Mouse (Mus musculus): ENCODE data around the gene Myh9.
A peak's percentile ranks its signal among the peaks of the same experiment; 100 is the strongest.
"Not testable (repeated sequence)": the region's sequence is repeated elsewhere in the genome, so short reads cannot be mapped to it uniquely, and the experiment has no call there.

Myh9 gene

GRCm38 (mm10) chr15:77867231-77867968 lies 25.4 kb upstream of the Myh9 start:
- DNase-seq = not testable (repeated sequence)

- DNase-seq = no peak
These were observed 24.7 kb upstream of the Myh9 start for GRCm38 (mm10) chr15:77866583-77867220.

- no peak for DNase-seq
These were observed 22.2 kb upstream of the Myh9 start for GRCm38 (mm10) chr15:77864063-77864758.

GRCm38 (mm10) chr15:77862991-77863972 lies 21.3 kb upstream of the Myh9 start:
- DNase-seq = no peak

GRCm38 (mm10) chr15:77860081-77860665 lies 18.2 kb upstream of the Myh9 start:
- no peak for DNase-seq

- peak; percentile 92 for DNase-seq
These were observed 15.7 kb upstream of the Myh9 start for GRCm38 (mm10) chr15:77857662-77858156.

- DNase-seq = peak; percentile 81
These were observed 14.6 kb upstream of the Myh9 start for GRCm38 (mm10) chr15:77856541-77856940.

GRCm38 (mm10) chr15:77855301-77855700 lies 13.3 kb upstream of the Myh9 start:
- peak; percentile 73 for DNase-seq

GRCm38 (mm10) chr15:77852001-77852400 lies 10.0 kb upstream of the Myh9 start:
- no peak for DNase-seq

- peak; percentile 89 for DNase-seq
These were observed 9.2 kb upstream of the Myh9 start for GRCm38 (mm10) chr15:77851136-77851535.

- DNase-seq = no peak
These were observed 7.7 kb upstream of the Myh9 start for GRCm38 (mm10) chr15:77849572-77850229.

- peak; percentile 60 for DNase-seq
These were observed 7.1 kb upstream of the Myh9 start for GRCm38 (mm10) chr15:77849039-77849436.

- no peak for DNase-seq
These were observed 6.6 kb upstream of the Myh9 start for GRCm38 (mm10) chr15:77848415-77849038.

- peak; percentile 60 for DNase-seq
These were observed 5.9 kb upstream of the Myh9 start for GRCm38 (mm10) chr15:77847826-77848225.

GRCm38 (mm10) chr15:77847108-77847507 lies 5.1 kb upstream of the Myh9 start:
- DNase-seq = no peak

- DNase-seq = not testable (repeated sequence)
These were observed 4.1 kb upstream of the Myh9 start for GRCm38 (mm10) chr15:77845931-77846595.

GRCm38 (mm10) chr15:77844955-77845635 lies 3.1 kb upstream of the Myh9 start:
- no peak for DNase-seq

- DNase-seq = no peak
These were observed 2.1 kb upstream of the Myh9 start for GRCm38 (mm10) chr15:77844048-77844447.

- peak; percentile 81 for DNase-seq
These were observed 1.6 kb upstream of the Myh9 start for GRCm38 (mm10) chr15:77843494-77844041.
